Mouse (Mus musculus) splenic B cell, adult 2 months (primary cell): Measurements from ENCODE around the gene Igfbp7.

Source experiments
- DNase-seq: peaks from one replicate; pipeline ENCODE4 v3.0.0-alpha.2; 2011; ENCODE audit warnings: low read depth, low spot score
- H3K27me3 ChIP-seq: 2 replicates; pipeline ENCODE4 v1.6.1; 2012; ENCODE audit warnings: mild to moderate bottlenecking, low read length, moderate library complexity, mixed read lengths; ENCODE audit not compliant: control insufficient read depth, poor library complexity, insufficient read depth, severe bottlenecking
- H3K36me3 ChIP-seq: 2 replicates; pipeline ENCODE4 v1.6.1; 2012; ENCODE audit warnings: mild to moderate bottlenecking, low read length, moderate library complexity, mixed read lengths; ENCODE audit not compliant: control insufficient read depth, poor library complexity, insufficient read depth, severe bottlenecking

Igfbp7 gene

GRCm38 (mm10) chr5:77358347-77358746 is 49.5 kb downstream of the Igfbp7 start:
- no peaks in the 10 kb centered on the region for H3K36me3 ChIP-seq
- no peaks in the 10 kb centered on the region for H3K27me3 ChIP-seq
- DNase-seq = no peak

- Histone ChIP-seq H3K36me3 (no peaks in the 10 kb centered on the region), H3K27me3 (no peaks in the 10 kb centered on the region)
- DNase-seq = peak; percentile 38
These were observed 50.3 kb downstream of the Igfbp7 start for GRCm38 (mm10) chr5:77357405-77358149.

- no peak for DNase-seq
These were observed 52.3 kb downstream of the Igfbp7 start for GRCm38 (mm10) chr5:77355307-77356265.

GRCm38 (mm10) chr5:77354361-77354787 is 53.5 kb downstream of the Igfbp7 start:
- peak; percentile 84 for DNase-seq

More at GRCm38 (mm10) chr5:77355307-77356265, 52.3 kb downstream of the Igfbp7 start:
- no peaks in the 10 kb centered on the region for H3K27me3 ChIP-seq
- H3K36me3 ChIP-seq = no peaks in the 10 kb centered on the region

GRCm38 (mm10) chr5:77351691-77352090 is 56.1 kb downstream of the Igfbp7 start:
- peaks cover 7% of the 10 kb centered on the region for H3K36me3 ChIP-seq
- H3K27me3 ChIP-seq = no peaks in the 10 kb centered on the region
- no peak for DNase-seq

More at GRCm38 (mm10) chr5:77354361-77354787, 53.5 kb downstream of the Igfbp7 start:
- Histone ChIP-seq H3K36me3 (peaks cover 3% of the 10 kb centered on the region; the same call in 1 of the 2 replicates), H3K27me3 (no peaks in the 10 kb centered on the region)

GRCm38 (mm10) chr5:77349971-77350658 is 57.7 kb downstream of the Igfbp7 start:
- no peaks in the 10 kb centered on the region for H3K27me3 ChIP-seq
- no peak for DNase-seq
- peaks cover 14% of the 10 kb centered on the region for H3K36me3 ChIP-seq

- no peak for DNase-seq
- Histone ChIP-seq H3K27me3 (no peaks in the 10 kb centered on the region), H3K36me3 (peaks cover 15% of the 10 kb centered on the region)
These were observed 58.9 kb downstream of the Igfbp7 start for GRCm38 (mm10) chr5:77348901-77349300.

GRCm38 (mm10) chr5:77340033-77340432 is 67.8 kb downstream of the Igfbp7 start:
- Histone ChIP-seq H3K27me3 (no peaks in the 10 kb centered on the region), H3K36me3 (peaks cover 6% of the 10 kb centered on the region)
- DNase-seq = no peak

GRCm38 (mm10) chr5:77330154-77330553 is 77.7 kb downstream of the Igfbp7 start:
- H3K36me3 ChIP-seq = peaks cover 30% of the 10 kb centered on the region
- DNase-seq = no peak
- no peaks in the 10 kb centered on the region for H3K27me3 ChIP-seq

- DNase-seq = no peak
- Histone ChIP-seq H3K27me3 (no peaks in the 10 kb centered on the region), H3K36me3 (peaks cover 23% of the 10 kb centered on the region)
These were observed 82.9 kb downstream of the Igfbp7 start for GRCm38 (mm10) chr5:77324936-77325335.

- Histone ChIP-seq H3K36me3 (peaks cover 13% of the 10 kb centered on the region; the same call in 1 of the 2 replicates), H3K27me3 (no peaks in the 10 kb centered on the region)
- no peak for DNase-seq
These were observed 92.9 kb downstream of the Igfbp7 start for GRCm38 (mm10) chr5:77314986-77315385.

GRCm38 (mm10) chr5:77314206-77314605 is 93.6 kb downstream of the Igfbp7 start:
- no peaks in the 10 kb centered on the region for H3K27me3 ChIP-seq
- DNase-seq = no peak
- peaks cover 10% of the 10 kb centered on the region; the same call in 1 of the 2 replicates for H3K36me3 ChIP-seq

- DNase-seq = peak; percentile 99
- peaks cover 6% of the 10 kb centered on the region; the same call in 1 of the 2 replicates for H3K36me3 ChIP-seq
These were observed 97.7 kb downstream of the Igfbp7 start, which contains the start of the genes Noa1 and Polr2b for GRCm38 (mm10) chr5:77309924-77310772. Gene Noa1, minus strand, starts transcription at chr5:77310084. Gene Polr2b, plus strand, starts transcription at chr5:77310147.

More at GRCm38 (mm10) chr5:77309924-77310772, 97.7 kb downstream of the Igfbp7 start, which contains the start of the genes Noa1 and Polr2b:
- H3K27me3 ChIP-seq = no peaks in the 10 kb centered on the region
